Mouse (Mus musculus): Measurements from ENCODE around the gene Tmem50a.

GRCm38 (mm10) chr4:134862996-134863395 is 51.8 kb downstream of the Tmem50a start:
- TF ChIP-seq CTCF (conservative IDR thresholded peaks at IDR 0.05; ENCODE audit: insufficient read depth, insufficient read length, low read depth, low read length) (no peak), POLR2A (IDR thresholded peaks at IDR 0.05; ENCODE audit: low read depth, low read length) (no peak)
